Mouse (Mus musculus) liver (tissue): ENCODE results near the gene Slc38a10.

Experiments
- DNase-seq: peaks from one replicate; pipeline ENCODE4 v3.0.0-alpha.2; 2020; ENCODE audit warnings: mixed read lengths

Gene Slc38a10

DNA sequence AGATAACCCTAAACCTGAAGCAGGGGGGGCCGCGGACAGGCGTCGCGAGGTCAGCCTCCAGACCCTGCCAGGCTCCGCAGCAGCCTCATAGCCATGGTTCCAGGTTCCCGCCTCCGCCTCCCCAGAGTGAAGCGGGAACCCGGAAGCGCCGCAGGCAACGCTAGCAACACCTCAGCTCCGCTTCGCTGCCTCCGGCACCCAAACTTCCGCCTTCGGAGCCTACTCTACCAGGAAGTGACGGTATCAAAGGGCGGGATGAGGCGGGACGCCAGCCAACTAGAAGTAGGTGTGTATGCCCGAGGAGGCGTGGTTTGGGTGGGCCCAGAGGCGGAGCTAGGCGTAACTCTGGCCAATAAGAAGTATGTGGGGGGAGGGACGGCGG, at the start of gene Slc38a10:
Gene Slc38a10 (minus strand): TSS at position 234 of the 382 bp plus-strand sequence.
- peak; percentile 99 for DNase-seq

DNA sequence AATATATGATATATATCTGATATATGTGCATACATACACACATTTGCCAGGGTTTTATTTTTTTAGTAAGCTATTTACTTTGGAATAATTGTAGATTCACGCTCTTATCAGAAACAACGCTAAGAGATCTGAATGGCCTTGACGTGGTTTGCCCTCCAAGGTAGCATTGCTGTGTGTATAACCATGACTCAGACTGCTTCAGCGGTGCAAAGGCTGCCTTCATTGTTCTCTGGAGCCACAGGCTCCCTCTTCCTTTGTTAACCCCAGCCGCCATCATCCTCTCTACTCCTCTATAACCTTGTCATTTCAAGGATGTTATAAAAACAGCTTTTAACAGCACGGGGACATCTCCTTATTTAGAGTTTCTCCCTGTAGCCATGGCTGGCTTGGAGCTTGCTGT, 49.5 kb upstream of the Slc38a10 start:
- no peak for DNase-seq

DNA sequence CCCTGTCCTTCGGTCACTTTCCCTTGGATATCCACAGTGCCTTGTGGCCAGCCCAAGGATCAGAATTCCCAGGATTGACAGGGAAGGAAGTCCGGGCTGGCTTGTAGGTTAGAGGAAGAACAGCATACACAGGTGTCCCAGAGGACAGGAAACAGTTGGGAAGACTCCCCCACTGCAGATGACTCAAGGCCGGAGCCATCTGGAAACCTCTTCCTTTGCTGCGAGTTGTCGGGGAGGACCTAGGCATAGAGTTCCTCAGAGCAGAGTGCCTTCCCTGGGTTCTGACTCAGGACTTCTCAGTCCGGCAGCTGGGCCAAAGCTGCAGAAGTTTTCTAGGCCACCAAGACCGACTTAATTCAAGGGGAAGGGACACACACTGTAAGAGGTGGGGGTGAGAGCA, 48.6 kb upstream of the Slc38a10 start:
- no peak for DNase-seq

- no peak for DNase-seq
Observed at GRCm38 (mm10) chr11:120198831-120199230, 47.7 kb upstream of the Slc38a10 start.

DNA sequence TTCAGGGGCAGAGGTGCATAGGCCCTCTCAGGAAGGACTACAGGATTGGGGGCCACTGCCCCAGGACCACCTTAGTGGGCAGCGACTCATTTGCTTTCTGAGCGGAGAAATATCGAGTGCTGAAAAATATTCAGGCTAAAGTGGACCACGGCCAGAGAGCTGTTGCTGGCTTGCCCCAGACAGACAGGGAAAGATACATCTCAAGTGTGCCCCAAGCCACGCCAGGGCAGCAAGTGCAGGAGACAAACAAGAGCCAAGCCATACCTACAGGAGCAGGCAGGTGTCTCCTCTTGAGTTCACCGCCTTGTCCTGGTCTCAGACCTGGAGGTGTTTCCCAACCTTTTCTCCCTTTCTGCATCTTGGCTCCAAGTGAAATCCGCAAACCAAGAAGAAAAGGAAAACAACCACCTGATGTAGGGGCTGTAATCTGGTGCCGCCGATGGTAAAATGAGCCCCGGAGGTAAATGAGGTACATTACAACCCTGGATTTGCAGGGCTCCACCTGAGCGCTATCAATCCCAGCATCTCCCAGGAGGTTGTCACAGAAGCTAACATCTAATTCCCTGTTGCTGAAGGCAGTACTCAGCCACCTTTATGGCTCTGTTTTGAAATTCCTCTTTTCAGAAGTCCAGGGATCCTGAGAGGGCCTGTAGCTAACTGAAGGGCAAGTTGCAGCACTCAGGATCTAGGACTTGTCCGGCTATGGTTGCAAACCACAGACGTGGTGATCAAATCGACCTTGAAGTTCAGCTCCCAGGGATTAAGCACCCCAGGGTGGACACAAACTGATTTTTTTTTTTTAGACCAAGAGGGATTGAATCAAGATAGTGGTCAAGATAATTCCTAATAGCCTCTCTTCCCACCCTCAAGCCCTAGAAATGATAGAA, 39.6 kb upstream of the Slc38a10 start:
- DNase-seq = no peak

- peak; percentile 96 for DNase-seq
Observed at GRCm38 (mm10) chr11:120189459-120190312, 38.5 kb upstream of the Slc38a10 start.

GRCm38 (mm10) chr11:120188481-120189441, 37.6 kb upstream of the Slc38a10 start:
- DNase-seq = no peak

DNA sequence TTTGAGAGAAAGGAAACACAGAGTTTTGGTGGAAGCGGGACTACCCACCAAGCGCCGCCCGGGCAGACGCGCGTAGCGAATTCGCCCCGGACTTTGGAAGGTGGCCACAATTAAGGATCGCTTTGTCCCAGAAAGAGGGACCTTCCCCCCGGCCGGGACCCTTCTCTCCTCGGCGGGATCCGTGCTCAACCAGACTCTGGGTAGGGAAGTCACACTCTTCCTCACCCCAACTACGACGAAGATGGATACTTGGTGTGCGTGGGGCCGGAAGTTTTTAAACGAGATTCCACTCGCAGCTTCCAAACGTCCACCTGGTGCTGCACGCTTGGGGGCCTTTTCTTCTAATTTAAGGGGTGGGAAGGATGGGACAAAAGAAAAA, 36.9 kb upstream of the Slc38a10 start:
- DNase-seq = no peak

GRCm38 (mm10) chr11:120187236-120188101, 36.3 kb upstream of the Slc38a10 start:
- no peak for DNase-seq

GRCm38 (mm10) chr11:120186821-120187235, 35.7 kb upstream of the Slc38a10 start:
- DNase-seq = no peak

DNA sequence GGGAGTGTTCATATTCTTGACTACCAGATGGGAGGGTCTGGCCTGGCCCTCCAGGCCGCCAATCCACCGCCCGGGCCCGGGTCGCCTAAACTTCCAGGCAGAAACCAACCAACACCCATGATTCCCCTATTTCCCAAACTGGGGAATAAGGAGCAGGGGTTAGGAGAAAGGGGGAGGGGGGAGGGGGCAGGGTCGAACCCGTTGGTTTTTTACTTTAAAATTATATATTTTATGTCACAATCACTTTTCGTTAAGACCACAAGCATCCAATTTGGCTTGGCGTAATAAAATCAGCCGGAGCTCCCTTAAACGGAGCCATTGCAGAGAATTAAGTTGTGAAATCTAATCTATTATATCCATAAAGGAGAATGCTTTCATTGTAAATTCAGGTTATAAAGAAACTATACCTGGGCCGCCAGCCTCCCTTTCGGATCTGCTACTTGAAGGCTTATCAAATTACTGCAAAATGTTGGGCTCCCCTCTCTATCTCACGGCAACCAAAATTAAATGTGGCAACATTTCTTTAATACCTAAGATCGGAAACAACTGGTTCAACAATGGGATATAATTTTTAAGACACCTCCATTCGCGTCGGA, 35.1 kb upstream of the Slc38a10 start:
- DNase-seq = no peak

GRCm38 (mm10) chr11:120185316-120186141, 34.4 kb upstream of the Slc38a10 start:
- peak; percentile 25 for DNase-seq

DNA sequence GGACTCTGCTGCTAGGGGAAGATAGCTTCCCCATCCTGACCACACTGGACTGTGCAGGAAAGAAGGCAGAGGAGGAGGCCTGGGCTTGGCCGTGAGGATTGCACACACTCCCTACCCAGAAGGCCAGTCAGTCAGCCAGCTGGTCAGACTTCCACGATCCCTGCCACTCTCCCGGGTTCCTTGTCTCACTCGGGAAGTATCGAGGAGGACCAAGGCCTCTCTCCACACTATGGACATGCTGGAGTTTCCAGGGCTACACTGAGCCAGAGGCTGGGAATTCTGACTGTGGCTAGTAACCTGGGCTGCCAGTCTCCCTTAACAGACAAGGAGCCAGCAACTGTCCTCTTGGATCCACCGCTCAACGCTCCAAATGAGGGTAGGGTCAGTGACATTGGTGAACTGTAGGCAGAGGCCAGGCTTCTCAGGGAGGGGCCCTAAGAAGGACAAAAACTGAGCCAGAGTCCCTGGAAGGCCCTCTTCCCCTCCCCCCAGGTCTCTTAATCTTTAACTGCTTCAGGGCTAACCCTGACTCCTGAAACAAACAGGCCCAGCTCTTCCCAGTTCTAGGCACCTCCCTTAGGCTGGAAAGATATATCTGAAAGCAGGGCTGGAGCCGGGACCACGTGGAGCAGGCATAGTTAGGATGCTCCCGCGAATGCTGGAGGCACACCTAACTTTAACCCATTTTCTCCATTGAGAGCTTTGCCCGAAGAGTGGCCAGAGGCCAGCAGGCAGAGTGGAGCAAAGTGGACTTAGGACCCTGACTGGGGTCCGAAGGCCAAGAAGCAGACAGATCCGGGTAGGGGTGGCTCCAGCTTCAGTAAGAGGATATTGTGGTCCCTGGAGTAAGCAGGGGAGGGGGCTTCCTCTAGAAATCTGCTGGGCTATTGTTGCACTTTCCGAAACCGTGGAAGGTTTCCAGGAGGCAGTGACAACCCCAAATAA, 33.5 kb upstream of the Slc38a10 start:
- DNase-seq = peak; percentile 53

DNA sequence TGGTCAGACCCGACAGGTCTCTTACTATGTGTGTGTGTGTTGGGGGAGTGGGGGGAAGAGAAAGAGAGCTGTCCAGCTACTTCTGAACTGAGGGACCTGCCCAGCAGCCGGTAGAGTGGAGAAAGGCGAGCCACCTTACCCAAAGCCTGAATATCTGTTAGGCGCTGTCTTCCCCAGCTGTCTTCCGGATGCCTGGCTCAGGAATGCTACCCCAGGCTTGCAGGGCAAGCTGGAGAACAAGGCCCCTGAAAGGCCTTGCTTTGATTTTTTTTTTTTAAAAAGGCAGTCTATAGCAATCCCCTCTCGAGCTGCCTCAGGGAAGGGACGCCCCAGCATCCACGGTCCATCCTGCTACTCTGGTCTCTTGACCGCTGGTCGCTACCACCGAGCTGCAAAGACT, 32.6 kb upstream of the Slc38a10 start:
- no peak for DNase-seq

DNA sequence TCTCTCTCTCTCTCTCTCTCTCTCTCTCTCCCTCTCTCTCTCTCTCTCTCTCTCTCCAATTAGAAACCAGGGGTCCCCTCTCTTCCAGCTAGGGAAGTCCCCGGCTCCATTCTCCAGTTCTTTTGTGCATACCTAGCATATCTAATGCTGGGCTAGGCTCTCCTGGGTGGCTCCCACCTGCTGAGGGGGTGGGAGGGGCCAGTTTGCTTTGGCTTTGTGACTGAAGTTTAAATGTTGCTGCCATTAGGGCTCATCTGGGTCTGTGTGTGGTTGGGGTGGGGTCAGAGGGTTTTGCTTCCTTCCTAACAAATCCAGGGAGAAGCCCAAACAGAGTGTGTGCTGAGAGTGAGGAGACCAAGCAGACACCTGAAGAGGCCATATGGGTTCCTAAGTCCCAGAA, 32.0 kb upstream of the Slc38a10 start:
- DNase-seq = no peak

DNA sequence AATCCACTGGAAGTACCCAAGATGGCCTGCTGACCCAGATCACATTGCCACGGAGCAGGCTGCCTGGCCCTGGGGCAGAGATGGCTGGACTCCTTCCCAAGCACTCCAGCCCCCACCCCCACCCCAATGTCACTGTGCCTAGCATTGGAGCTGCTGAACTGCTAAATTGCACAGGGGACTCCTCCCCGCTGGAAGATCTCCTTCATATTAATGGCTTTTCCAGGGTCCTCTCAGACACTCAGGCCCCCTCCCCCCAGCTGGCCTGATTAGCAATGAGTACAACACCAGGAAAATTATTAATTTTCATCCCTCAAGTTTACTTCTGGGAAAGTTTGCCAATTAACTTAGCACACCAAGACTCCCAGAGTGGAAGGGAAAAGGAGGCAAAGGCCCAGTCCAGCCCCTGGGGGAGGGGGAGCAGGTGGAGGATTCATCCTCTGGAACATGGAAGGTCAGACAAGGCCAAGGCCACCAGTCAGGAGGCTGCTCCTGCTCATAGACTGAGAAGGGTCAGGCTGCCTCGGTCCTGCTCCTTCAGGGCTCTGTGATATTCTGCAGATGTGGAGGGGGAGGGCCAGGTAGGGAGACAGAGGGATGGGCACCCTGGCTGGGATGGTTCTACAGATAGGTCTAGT, 31.4 kb upstream of the Slc38a10 start:
- DNase-seq = no peak

GRCm38 (mm10) chr11:120181379-120181778, 30.2 kb upstream of the Slc38a10 start:
- DNase-seq = peak; percentile 11

DNA sequence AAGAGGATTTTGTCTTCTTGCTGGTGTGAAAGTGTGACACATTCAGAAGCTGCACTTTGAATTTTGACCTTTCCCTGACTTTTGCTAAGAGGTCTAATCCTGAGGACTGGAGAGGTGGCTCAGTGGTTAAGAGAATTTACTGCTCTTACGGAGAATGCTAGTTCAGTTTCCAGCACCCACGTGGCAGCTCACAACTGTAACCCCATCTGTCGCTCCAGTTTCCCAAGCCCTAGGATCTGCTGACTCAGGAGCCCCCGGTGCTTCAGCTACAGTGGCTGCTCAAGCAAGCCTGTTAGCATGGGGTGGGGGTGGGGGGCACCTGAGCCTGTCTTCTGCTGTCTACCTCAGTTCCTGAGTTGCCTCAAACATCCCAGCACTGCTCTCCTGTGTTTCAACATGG, 28.2 kb upstream of the Slc38a10 start:
- DNase-seq = no peak

GRCm38 (mm10) chr11:120175948-120176347, 24.8 kb upstream of the Slc38a10 start:
- DNase-seq = no peak
